Mouse (Mus musculus) MEL (cell line): ENCODE results near the gene Olfr1330.

Source experiments
- BHLHE40 ChIP-seq: IDR thresholded peaks from 2 replicates; pipeline ENCODE4 v1.6.1; 2012; ENCODE audit warnings: low read depth, mild to moderate bottlenecking, inconsistent platforms, low read length, improper control_type of control experiment, borderline replicate concordance
- CHD2 ChIP-seq: IDR thresholded peaks from 2 replicates; pipeline ENCODE4 v1.6.1; 2011; ENCODE audit warnings: low read length, improper control_type of control experiment
- EP300 ChIP-seq, 2 experiments: IDR thresholded peaks; 2 replicates each; pipeline ENCODE4 v1.6.1; 2011; ENCODE audit warnings: improper control_type of control experiment in 2 of 2, low read length in 2 of 2, low read depth in 1 of 2, mild to moderate bottlenecking in 1 of 2
- ETS1 ChIP-seq: IDR thresholded peaks from 2 replicates; pipeline ENCODE4 v1.6.1; 2012; ENCODE audit warnings: low read depth, mild to moderate bottlenecking, inconsistent platforms, low read length, improper control_type of control experiment, moderate library complexity
- MAFK ChIP-seq: IDR thresholded peaks from 2 replicates; pipeline ENCODE4 v1.6.1; 2011; ENCODE audit warnings: low read depth, mild to moderate bottlenecking, low read length, improper control_type of control experiment, borderline replicate concordance
- NELFE ChIP-seq: IDR thresholded peaks from 2 replicates; pipeline ENCODE4 v1.6.1; 2011; ENCODE audit warnings: low read depth, low read length, improper control_type of control experiment
- POLR2A ChIP-seq, 2 experiments: IDR thresholded peaks; 2 replicates each; pipeline ENCODE4 v1.6.1; 2011 to 2012; ENCODE audit warnings: low read length in 2 of 2, mild to moderate bottlenecking in 2 of 2, control low read depth in 1 of 2, improper control_type of control experiment in 1 of 2, low read depth in 1 of 2, moderate library complexity in 1 of 2; ENCODE audit not compliant: control insufficient read depth in 1 of 2, insufficient read depth in 1 of 2, poor library complexity in 1 of 2
- ZNF384 ChIP-seq: IDR thresholded peaks from 2 replicates; pipeline ENCODE4 v1.6.1; 2012; ENCODE audit warnings: low read depth, mild to moderate bottlenecking, inconsistent platforms, low read length, improper control_type of control experiment

DNA sequence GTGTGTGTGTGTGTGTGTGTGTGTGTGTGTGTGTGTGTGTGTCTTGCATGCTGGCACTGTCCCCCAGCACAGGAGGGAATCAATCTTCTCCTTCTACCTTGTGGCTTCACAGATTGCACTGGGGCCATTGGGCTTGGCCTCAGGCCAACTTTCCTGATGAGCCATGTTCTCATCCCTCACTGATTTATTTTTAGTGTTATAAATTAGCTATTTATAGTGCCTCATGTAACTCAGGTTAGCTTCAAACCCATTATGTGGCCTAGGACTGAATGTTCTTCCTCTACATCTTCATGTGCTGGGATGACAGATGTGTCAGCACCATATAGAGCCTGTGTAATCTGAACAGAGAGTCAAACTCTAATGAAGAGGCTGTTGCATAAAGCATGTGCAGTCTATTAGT is 20.8 kb upstream of the Olfr1330 start:
- TF ChIP-seq NELFE (no peak), POLR2A (IDR thresholded peaks at IDR 0.05; ENCODE audit: control insufficient read depth in 1 of 2, insufficient read depth in 1 of 2, low read depth in 1 of 2, low read length in 2 of 2, poor library complexity in 1 of 2) (no peak), CHD2 (no peak), BHLHE40 (no peak), EP300 (IDR thresholded peaks at IDR 0.05; ENCODE audit: low read depth in 1 of 2, low read length in 2 of 2) (no peak), MAFK (no peak), ZNF384 (no peak), ETS1 (no peak)
